Mouse (Mus musculus) MEL (cell line): ENCODE measurements around the gene Crtap.
"Not testable (repeated sequence)": the region's sequence is repeated elsewhere in the genome, so short reads cannot be mapped to it uniquely, and the experiment has no call there.

Source experiments
- CTCF ChIP-seq, 3 experiments: IDR thresholded peaks in 2 of 3; conservative IDR thresholded peaks in 1 of 3; 2 replicates each; pipeline ENCODE4 v1.5.1; 2011 to 2012; ENCODE audit warnings: low read length in 3 of 3, low read depth in 2 of 3, mild to moderate bottlenecking in 2 of 3, improper control_type of control experiment in 1 of 3, inconsistent platforms in 1 of 3, mixed read lengths in 1 of 3, moderate library complexity in 1 of 3; ENCODE audit not compliant: control insufficient read depth in 1 of 3, insufficient read depth in 1 of 3, poor library complexity in 1 of 3, severe bottlenecking in 1 of 3
- EP300 ChIP-seq, 2 experiments: IDR thresholded peaks; 2 replicates each; pipeline ENCODE4 v1.6.1; 2011; ENCODE audit warnings: improper control_type of control experiment in 2 of 2, low read length in 2 of 2, low read depth in 1 of 2, mild to moderate bottlenecking in 1 of 2
- ETS1 ChIP-seq: IDR thresholded peaks from 2 replicates; pipeline ENCODE4 v1.6.1; 2012; ENCODE audit warnings: low read depth, mild to moderate bottlenecking, inconsistent platforms, low read length, improper control_type of control experiment, moderate library complexity
- GATA1 ChIP-seq: IDR thresholded peaks from 2 replicates; pipeline ENCODE4 v1.6.1; 2011; ENCODE audit warnings: low read depth, low read length, improper control_type of control experiment
- JUND ChIP-seq: IDR thresholded peaks from 2 replicates; pipeline ENCODE4 v1.6.1; 2011; ENCODE audit warnings: low read depth, mild to moderate bottlenecking, improper control_type of control experiment, low read length
- MAX ChIP-seq: IDR thresholded peaks from 2 replicates; pipeline ENCODE4 v1.6.1; 2011; ENCODE audit warnings: low read length, improper control_type of control experiment
- MXI1 ChIP-seq: IDR thresholded peaks from 2 replicates; pipeline ENCODE4 v1.6.1; 2011; ENCODE audit warnings: mild to moderate bottlenecking, low read depth, low read length, improper control_type of control experiment
- NRF1 ChIP-seq: IDR thresholded peaks from 2 replicates; pipeline ENCODE4 v1.6.1; 2014; ENCODE audit warnings: low read depth, mild to moderate bottlenecking, inconsistent platforms, low read length, improper control_type of control experiment, moderate library complexity; ENCODE audit not compliant: poor library complexity, insufficient read depth, severe bottlenecking
- POLR2A ChIP-seq, 2 experiments: IDR thresholded peaks; 2 replicates each; pipeline ENCODE4 v1.6.1; 2011 to 2012; ENCODE audit warnings: low read length in 2 of 2, mild to moderate bottlenecking in 2 of 2, control low read depth in 1 of 2, improper control_type of control experiment in 1 of 2, low read depth in 1 of 2, moderate library complexity in 1 of 2; ENCODE audit not compliant: control insufficient read depth in 1 of 2, insufficient read depth in 1 of 2, poor library complexity in 1 of 2
- POLR2AphosphoS5 ChIP-seq: IDR thresholded peaks from 2 replicates; pipeline ENCODE4 v1.6.1; 2012; ENCODE audit warnings: low read depth, borderline replicate concordance, mild to moderate bottlenecking, inconsistent platforms, low read length, moderate library complexity, mixed read lengths
- RAD21 ChIP-seq: IDR thresholded peaks from 2 replicates; pipeline ENCODE4 v1.6.1; 2011; ENCODE audit warnings: mild to moderate bottlenecking, low read depth, low read length, improper control_type of control experiment
- USF1 ChIP-seq: IDR thresholded peaks from 2 replicates; pipeline ENCODE4 v1.6.1; 2014; ENCODE audit warnings: low read depth, mild to moderate bottlenecking, inconsistent platforms, low read length, improper control_type of control experiment, moderate library complexity
- ZKSCAN1 ChIP-seq: IDR thresholded peaks from 2 replicates; pipeline ENCODE4 v1.6.1; 2012; ENCODE audit warnings: low read depth, mild to moderate bottlenecking, inconsistent platforms, low read length, improper control_type of control experiment, moderate library complexity
- ZNF384 ChIP-seq: IDR thresholded peaks from 2 replicates; pipeline ENCODE4 v1.6.1; 2012; ENCODE audit warnings: low read depth, mild to moderate bottlenecking, inconsistent platforms, low read length, improper control_type of control experiment

DNA sequence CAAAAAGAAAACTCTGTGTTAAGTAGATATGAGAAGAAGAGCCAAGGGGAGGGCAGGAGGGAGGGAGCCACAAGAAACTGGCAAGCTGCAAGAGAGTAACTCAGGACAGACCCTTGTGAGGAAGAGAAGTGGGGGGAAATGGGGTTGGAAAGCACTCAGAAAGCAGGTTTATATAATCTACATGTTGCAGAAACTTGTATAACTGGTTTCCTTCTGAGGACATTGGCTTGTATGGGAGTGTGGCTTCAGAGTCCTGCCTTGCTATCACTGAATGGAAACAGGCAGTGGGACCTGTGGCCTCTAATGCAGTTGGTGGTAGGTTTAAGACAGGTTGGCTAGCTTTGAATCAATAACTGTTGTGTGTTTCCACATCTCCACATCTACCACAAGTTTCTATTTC lies 62.1 kb downstream of the Crtap start:
- not testable (repeated sequence) for TF ChIP-seq CTCF (IDR thresholded peaks at IDR 0.05 in 2 of 3, conservative IDR thresholded peaks at IDR 0.05 in 1 of 3; ENCODE audit: control insufficient read depth in 1 of 3, insufficient read depth in 1 of 3, low read depth in 2 of 3, low read length in 3 of 3, poor library complexity in 1 of 3, severe bottlenecking in 1 of 3); USF1; MAX; POLR2A (IDR thresholded peaks at IDR 0.05; ENCODE audit: control insufficient read depth in 1 of 2, insufficient read depth in 1 of 2, low read depth in 1 of 2, low read length in 2 of 2, poor library complexity in 1 of 2); POLR2AphosphoS5; ETS1; JUND; NRF1; GATA1; EP300 (IDR thresholded peaks at IDR 0.05; ENCODE audit: low read depth in 1 of 2, low read length in 2 of 2); RAD21; ZKSCAN1; ZNF384; MXI1
